Mouse (Mus musculus): ENCODE results near the gene Tcta.
A peak's percentile ranks its signal among the peaks of the same experiment; 100 is the strongest.

- peak; percentile 53 for TF ChIP-seq CTCF (IDR thresholded peaks at IDR 0.05)
- no peak for TF ChIP-seq EP300 (IDR thresholded peaks at IDR 0.05)
Measured at GRCm38 (mm10) chr9:108317572-108317971, 11.6 kb upstream of the Tcta start.
